Mouse (Mus musculus): Measurements from ENCODE around the gene Zfp61.

GRCm38 (mm10) chr7:24300771-24301282 lies at the start of gene Zfp61:
- TF ChIP-seq CTCF (conservative IDR thresholded peaks at IDR 0.05; ENCODE audit: low read length) (no peak), POU5F1 (IDR thresholded peaks at IDR 0.05; ENCODE audit: borderline replicate concordance, low read length) (no peak), NANOG (IDR thresholded peaks at IDR 0.05; ENCODE audit: borderline replicate concordance, low read length) (no peak)

All from E14TG2a.4 (cell line).